Mouse (Mus musculus) ZHBTc4 (cell line): ENCODE results near the gene Fam172a.
A peak's percentile ranks its signal among the peaks of the same experiment; 100 is the strongest.

Source experiments
- DNase-seq: peaks from one replicate; pipeline ENCODE4 v3.0.0-alpha.2; 2011; ENCODE audit warnings: low read depth, low spot score

Gene Fam172a

GRCm38 (mm10) chr13:78180261-78180660, 478.4 kb downstream of the Fam172a start:
- DNase-seq: no peak

GRCm38 (mm10) chr13:78181071-78181929, 479.5 kb downstream of the Fam172a start:
- DNase-seq: no peak

- DNase-seq: no peak
Measured at GRCm38 (mm10) chr13:78181930-78182558, 480.2 kb downstream of the Fam172a start.

- no peak for DNase-seq
Measured at GRCm38 (mm10) chr13:78183004-78183403, 481.2 kb downstream of the Fam172a start.

- DNase-seq: no peak
Measured at GRCm38 (mm10) chr13:78183986-78184385, 482.2 kb downstream of the Fam172a start.

DNA sequence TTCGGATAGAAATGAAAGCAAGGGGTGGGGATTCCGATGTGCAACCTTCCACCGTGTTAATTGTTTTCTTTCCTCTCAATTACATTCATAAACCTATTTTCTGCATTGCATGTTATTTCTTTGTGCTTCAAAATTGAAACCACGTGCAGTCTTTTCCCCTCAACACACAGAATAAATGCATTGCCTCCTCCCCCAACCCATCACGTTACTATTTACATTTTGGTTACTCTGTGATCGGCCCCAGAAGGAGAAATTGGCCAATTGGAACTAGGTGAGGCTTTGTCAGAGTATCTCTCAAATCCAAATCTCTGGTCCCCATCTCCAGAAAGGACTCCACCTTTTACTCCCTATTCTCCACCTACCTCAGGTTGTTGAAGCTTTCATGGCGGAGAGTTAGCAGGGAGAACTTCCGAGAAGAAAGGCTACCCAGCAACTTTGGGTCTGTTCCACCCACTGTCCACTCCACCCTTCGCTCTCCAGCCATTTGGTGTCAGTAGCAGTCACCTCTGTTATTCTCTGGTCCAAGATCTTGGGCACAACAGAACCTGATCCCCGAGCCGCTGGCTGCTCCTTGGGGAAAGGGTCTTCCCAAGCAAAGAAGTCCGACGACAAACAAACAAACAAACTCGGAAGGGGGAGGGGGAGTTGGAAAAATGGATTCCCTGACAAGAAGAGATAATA, 483.1 kb downstream of the Fam172a start:
- no peak for DNase-seq

GRCm38 (mm10) chr13:78186340-78186946, 484.6 kb downstream of the Fam172a start:
- DNase-seq: peak; percentile 57

DNA sequence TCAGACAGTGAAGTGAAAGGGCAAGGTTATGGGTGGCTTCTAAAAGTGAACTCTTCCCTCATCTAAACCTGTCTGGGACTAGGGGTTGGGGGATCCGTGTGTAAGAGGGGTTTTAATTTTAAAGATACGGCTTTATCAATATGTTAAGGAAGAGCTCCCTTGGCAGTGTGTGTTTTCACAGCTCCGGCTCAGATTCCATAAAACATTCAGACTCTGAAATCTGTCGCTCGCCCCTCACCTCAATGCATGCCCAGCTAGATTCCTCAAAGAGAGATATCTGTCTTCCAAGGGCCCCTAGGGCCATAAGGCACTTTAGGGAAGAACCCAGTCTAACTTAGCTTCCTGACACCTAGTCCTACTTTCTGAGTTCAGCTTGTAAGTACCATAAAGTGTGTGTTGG, 486.0 kb downstream of the Fam172a start:
- DNase-seq: no peak

DNA sequence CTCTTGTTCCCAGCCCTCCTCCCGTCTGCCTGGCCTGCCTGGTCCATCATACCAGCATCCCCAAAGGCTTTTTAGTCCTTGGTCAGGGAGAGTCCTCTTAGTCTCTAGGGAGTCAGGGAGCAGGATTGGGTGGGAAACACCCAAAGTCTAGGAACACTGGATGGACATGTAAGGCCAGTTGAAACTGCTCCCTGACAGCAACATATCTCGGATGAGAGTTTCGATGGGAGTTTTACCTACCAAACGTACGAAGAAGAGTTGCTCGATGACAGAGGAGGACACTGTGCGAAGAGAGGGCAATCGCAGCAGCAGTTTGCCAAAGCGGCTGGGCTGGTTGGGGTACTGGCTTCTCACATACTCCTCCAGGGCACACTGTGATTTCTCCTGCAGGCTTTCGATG, 487.8 kb downstream of the Fam172a start:
- no peak for DNase-seq

DNA sequence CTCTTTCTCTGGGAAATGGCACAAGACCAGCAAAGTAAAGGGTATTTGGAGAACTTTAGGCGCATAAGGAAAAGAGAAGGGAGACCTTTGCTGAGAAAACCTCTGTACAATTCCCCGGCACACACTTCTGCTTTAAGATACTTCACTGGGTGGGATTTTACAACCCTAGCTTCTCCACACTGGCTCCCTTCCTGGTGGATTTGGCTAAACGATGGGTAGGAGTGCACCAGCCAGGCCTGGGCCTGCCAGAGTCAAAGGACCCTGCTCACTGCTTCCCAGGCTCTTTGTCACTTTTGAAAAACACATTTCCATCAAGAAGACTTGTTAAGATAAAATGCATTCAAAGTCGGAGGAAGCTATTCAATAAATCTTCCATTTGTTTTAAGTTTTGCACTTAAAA, 491.4 kb downstream of the Fam172a start:
- DNase-seq: no peak

DNA sequence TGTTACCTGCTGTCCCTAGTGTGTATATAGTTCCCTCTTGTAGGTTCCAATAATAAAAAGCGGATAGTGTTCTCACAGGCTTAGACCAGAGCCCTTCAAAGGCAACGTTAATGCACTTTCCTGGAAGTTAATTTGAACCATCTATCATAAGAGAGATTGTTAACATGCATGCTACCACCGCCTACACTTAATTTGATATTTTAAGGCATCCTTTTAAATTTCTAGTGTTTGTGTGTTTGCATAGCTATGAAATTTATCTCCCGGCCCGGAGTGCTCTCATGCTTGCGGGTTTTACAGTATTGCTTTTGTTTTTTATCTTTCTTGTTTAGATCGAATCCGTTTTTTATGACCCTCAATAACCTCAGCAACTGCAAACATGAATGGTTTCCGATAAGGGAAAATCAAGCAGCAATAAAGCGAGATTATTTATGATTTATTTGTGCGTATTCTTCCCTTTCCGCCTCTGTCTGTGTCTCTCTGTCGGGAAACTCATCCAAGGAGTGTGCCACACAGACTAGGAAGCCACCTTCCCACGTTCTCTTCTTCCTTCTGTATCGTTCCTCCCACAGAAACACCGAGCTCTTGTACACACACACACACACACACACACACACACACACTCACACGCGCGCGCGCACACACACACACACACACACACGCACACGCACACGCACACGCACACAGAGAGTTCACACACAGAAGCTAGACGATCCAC, 492.5 kb downstream of the Fam172a start:
- no peak for DNase-seq

DNA sequence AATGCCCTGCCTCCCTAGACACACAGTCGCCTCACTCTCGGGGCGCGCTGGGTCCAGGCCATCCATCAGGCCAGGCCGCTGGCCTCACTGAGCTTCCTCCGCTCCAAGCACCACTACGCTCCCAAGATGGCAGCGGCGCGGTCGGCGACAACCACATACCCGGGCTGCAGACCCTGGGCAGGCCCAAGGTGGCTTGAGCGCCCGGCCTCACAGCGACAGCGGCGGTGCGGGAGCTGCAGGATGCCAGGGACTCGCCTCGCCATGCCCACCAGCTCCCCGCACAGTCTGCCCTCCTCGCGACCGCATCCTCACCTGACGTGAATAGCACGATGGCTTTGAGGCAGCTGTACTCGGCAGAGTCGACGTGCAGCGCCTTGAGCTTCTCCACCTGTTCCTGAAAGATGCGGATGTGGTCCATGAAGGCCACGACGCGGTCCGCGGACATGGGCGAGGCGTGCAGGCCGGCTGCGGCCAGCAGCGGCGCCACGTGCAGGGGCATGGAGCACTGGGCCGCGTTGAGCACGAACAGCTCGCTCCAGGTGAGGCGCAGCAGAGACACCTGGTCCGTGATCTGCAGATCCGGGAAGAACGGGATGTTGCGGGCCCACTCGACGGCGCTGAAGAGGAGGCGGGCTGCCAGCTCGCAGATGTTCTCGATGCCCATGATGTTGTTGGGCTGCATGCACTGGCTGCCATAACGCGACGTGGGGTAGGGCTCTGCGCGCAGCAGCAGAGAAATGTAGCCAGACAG, 493.2 kb downstream of the Fam172a start:
- peak; percentile 65 for DNase-seq

DNA sequence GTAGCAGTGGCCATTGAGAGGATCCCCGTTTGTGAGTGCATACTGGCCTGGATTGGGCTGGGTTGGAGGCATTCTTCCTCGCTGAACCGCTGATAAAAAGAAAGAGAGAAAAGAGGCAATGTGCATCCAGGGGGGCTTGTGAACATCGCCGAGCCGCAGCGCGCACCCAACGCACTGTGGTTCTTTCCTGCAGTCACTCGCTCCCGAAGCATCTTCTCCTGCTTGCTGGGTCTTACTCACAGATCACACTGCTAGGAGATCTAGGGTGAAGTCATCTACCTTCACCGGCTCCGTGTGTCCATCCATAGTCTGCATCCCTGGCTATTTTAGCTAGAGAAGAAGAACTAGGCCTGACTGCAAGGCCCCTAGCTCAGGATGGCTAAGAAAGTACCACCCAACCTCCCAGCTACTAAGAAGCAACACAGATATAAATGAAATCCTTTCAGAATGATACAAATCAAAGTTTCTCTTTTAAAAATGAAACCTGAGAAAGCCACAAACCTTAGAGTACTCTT, 493.8 kb downstream of the Fam172a start:
- DNase-seq: no peak

DNA sequence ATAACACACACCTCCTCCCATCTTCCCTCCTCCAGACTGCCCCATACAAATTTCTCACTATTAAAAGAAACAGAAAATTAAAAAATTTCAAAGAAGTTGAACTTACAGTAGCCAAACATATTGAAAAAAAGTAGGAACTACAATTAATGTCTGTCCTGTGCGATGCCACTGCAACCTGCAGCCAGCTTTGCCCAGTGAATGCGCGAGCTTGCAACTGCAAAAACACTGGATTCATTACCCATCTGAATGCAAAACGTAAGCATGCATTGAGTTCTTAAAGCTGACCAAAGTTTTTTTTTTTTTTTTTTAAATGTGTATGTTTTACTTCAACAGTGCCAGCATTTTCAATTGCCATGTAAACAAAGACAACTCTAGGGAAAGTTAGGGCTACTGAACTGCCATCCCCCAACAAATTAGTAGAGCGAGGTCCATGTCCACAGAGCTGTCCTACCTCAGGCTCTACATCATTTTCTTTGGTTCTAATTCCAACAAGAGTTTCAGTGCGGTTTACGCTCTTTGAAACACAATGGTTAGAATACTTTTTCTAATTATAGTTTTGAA, 494.5 kb downstream of the Fam172a start:
- no peak for DNase-seq

DNA sequence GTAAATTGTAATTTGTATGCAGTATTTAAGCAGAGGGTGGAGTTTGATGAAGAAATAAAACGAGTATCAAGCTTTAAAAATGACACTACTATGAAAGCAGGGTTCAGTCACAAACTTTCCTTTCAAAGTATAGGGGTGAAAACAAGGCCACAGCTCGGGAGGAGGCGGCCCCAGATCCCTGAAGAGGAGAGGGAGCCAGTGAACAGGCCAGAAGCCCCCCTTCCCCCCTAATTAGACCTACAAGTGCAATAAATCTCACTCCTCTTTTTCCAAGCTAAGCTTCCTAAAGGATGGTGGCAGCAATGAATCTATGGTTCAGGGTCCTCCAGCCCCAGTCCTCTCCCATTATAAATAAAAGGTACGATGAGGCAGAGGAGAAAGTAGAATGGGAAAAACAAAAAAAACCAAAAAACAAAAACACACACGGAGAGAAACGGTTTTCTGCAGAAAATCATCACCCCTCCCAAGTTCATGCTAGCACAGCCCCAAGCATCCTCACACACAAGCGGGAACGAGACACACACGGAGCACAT, 495.5 kb downstream of the Fam172a start:
- DNase-seq: no peak

GRCm38 (mm10) chr13:78197819-78198390, 496.1 kb downstream of the Fam172a start:
- DNase-seq: peak; percentile 65

GRCm38 (mm10) chr13:78198391-78198870, 496.6 kb downstream of the Fam172a start:
- peak; percentile 47 for DNase-seq

- peak; percentile 67 for DNase-seq
Measured at GRCm38 (mm10) chr13:78198871-78199641, 497.2 kb downstream of the Fam172a start.
